Mouse (Mus musculus) limb, embryonic 11.5 days (tissue): Measurements from ENCODE around the gene Ube2cbp. TPM values are rescaled to one million over a fixed set of nuclear protein-coding genes. Genes with fewer than 3 reads are reported as not detected.

Source experiments
- ATAC-seq: fragments of 200-750 bp; cut with Nextera tagmentation; 2 replicates; pipeline ENCODE4 v1.8.0; 2017; ENCODE audit warnings: low read depth; ENCODE audit not compliant: insufficient number of reproducible peaks, low FRiP score, low TSS enrichment
- DNase-seq: peaks from one replicate; pipeline ENCODE4 v3.0.0-alpha.2; 2015; ENCODE audit warnings: low spot score
- H3K27ac ChIP-seq: fragments of 300-500 bp; sonication (generic); replicated peaks from 2 replicates; pipeline ENCODE4 v1.5.1; 2014; ENCODE audit warnings: low read depth, mild to moderate bottlenecking, low read length
- H3K27me3 ChIP-seq: fragments of 300-500 bp; sonication (generic); 2 replicates; pipeline ENCODE4 v1.6.1; 2014; ENCODE audit warnings: mild to moderate bottlenecking, low read length, mixed read lengths; ENCODE audit not compliant: control insufficient read depth, insufficient read depth
- H3K36me3 ChIP-seq: fragments of 300-500 bp; sonication (generic); 2 replicates; pipeline ENCODE4 v1.6.1; 2014; ENCODE audit warnings: mild to moderate bottlenecking, low read length, moderate library complexity, mixed read lengths; ENCODE audit not compliant: control insufficient read depth, insufficient read depth
- H3K4me1 ChIP-seq: fragments of 300-500 bp; sonication (generic); 2 replicates; pipeline ENCODE4 v1.6.1; 2014; ENCODE audit warnings: low read length, mixed read lengths; ENCODE audit not compliant: control insufficient read depth, insufficient read depth
- H3K4me2 ChIP-seq: fragments of 300-500 bp; sonication (generic); 2 replicates; pipeline ENCODE4 v1.6.1; 2014; ENCODE audit warnings: low read depth, mild to moderate bottlenecking, moderate library complexity; ENCODE audit not compliant: severe bottlenecking
- H3K4me3 ChIP-seq: fragments of 300-500 bp; sonication (generic); 2 replicates; pipeline ENCODE4 v1.5.1; 2014; ENCODE audit warnings: low read depth, low read length
- H3K9ac ChIP-seq: fragments of 300-500 bp; sonication (generic); 2 replicates; pipeline ENCODE4 v1.6.1; 2014; ENCODE audit warnings: mild to moderate bottlenecking, low read length
- H3K9me3 ChIP-seq: fragments of 300-500 bp; sonication (generic); 2 replicates; pipeline ENCODE4 v1.6.1; 2016; ENCODE audit warnings: low read length; ENCODE audit not compliant: control insufficient read depth
- WGBS: fragments of 180-500 bp; shearing (Covaris S2); extraction: QIAGEN DNeasy Blood & Tissue Kit; methylation state at CpG from one replicate; pipeline ENCODE4 v1.1.7; 2014; 5-methylcytosine and 5-hydroxymethylcytosine counted together
- polyA plus RNA-seq: library from polyadenylated mRNA; unstranded; fragments of >200 nt; fragmentation: Nextera tagmentation; extraction: Ambion mirVana; gene quantifications from 2 replicates; pipeline ENCODE4 v1.2.1, GENCODE M21; 2014

Gene Ube2cbp
- polyA plus RNA-seq, 1 experiment from 2014 or later, result 8.0 TPM

DNA sequence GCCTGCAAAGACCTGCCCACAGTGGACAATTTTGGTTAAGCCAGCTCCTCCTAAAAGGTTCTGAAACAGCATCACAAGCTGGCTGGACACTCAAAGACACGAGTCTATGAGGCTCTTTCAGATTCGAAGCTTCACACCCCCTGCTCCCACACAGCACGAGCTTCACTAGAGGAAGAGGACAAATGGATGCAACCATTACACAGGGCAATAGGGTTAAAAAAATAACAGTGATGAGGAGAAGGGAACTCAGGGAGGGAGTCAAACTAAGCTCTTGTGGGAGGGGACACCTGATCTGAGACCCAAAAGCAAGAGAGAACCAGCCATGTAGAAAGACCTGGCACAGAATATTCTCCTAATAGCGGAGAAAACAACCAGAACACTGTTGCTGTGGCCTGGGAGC is 95.5 kb downstream of the Ube2cbp start:
- Histone ChIP-seq H3K27me3 (no peaks in the 10 kb centered on the region), H3K9me3 (no peaks in the 10 kb centered on the region), H3K4me1 (no peaks in the 10 kb centered on the region), H3K4me2 (no peak overlapping the region), H3K9ac (no peak overlapping the region), H3K4me3 (no peak overlapping the region), H3K36me3 (no peaks in the 10 kb centered on the region), H3K27ac (no peak overlapping the region)
- no peak for ATAC-seq
- no peak for DNase-seq
- WGBS, result 81% methylated on average over 4 of the region's 4 CpGs

DNA sequence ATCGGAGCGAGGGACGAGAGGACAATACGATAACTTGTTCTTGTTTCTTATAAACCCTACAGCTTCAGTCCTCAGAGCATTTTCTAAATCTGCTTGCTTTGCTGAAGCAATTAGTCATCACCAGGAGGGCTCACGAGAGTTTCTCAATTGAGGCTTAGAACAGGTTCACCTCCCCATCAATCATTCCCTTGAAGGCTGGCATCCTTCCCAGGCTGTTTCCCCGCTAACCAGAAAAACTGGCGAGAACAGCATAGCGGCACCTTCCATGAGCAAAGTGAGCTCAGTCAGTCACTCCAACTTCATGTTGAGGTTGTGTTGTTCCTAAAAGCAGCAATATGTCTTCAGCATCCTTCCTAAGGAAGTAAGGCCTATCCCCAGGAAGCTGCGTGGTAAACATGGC is 104.2 kb downstream of the Ube2cbp start:
- Histone ChIP-seq H3K9ac (no peak overlapping the region), H3K4me2 (no peak overlapping the region), H3K4me1 (no peaks in the 10 kb centered on the region), H3K4me3 (no peak overlapping the region), H3K27ac (no peak overlapping the region), H3K27me3 (no peaks in the 10 kb centered on the region), H3K36me3 (no peaks in the 10 kb centered on the region), H3K9me3 (no peaks in the 10 kb centered on the region)
- 77% methylated on average over 9 of the region's 9 CpGs for WGBS
- DNase-seq (no peak), ATAC-seq (no peak)

DNA sequence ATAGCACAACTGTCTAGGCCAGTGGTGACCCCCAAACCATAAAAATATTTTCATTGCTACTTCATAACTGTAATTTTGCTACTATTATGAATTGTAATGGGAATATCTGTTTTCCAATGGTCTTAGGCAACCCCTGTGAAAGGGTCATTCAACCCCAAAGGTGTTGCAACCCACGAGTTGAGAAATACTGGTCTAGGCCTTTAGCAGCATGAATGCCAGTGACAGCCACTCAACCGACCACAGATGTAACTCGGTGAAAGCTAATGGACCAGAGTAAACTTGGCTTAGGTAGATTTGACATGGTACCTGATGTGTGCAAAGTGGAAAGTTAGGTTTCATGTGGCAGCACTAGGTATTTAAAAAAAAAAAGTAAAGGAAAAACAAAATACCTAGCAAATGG is 108.9 kb downstream of the Ube2cbp start:
- H3K4me3 ChIP-seq, result no peak overlapping the region

DNA sequence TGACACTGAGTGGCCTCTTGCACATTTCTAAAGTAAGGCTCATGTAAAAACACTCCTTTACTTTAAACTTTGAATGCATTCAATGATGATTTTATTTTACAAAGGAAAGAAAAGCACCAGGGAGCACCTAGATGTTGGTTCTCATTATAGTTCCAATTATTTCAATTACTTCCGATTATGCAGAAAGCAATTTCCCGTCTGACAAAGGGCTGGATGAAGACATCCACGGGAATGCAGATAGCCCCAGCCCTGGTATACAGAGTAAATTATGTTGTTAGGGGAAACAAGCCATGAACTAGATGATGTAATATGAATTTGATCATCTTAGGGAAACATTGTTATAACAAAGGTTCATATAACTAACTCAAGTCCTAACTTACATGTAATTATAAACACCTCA is 113.3 kb downstream of the Ube2cbp start:
- DNase-seq (no peak), ATAC-seq (no peak)
- Histone ChIP-seq H3K27ac (no peak overlapping the region), H3K27me3 (no peaks in the 10 kb centered on the region), H3K4me3 (no peak overlapping the region), H3K4me2 (no peak overlapping the region), H3K36me3 (no peaks in the 10 kb centered on the region), H3K9me3 (no peaks in the 10 kb centered on the region), H3K9ac (no peak overlapping the region), H3K4me1 (no peaks in the 10 kb centered on the region)
- WGBS, result 83% methylated on average over 3 of the region's 3 CpGs

More for the DNA sequence above, 108.9 kb downstream of the Ube2cbp start:
- Histone ChIP-seq H3K27me3 (no peaks in the 10 kb centered on the region), H3K4me1 (no peaks in the 10 kb centered on the region), H3K36me3 (no peaks in the 10 kb centered on the region), H3K27ac (no peak overlapping the region), H3K4me2 (no peak overlapping the region), H3K9ac (no peak overlapping the region), H3K9me3 (no peaks in the 10 kb centered on the region)
- DNase-seq, result no peak
- ATAC-seq, result no peak
- 84% methylated on average over 3 of the region's 3 CpGs for WGBS

DNA sequence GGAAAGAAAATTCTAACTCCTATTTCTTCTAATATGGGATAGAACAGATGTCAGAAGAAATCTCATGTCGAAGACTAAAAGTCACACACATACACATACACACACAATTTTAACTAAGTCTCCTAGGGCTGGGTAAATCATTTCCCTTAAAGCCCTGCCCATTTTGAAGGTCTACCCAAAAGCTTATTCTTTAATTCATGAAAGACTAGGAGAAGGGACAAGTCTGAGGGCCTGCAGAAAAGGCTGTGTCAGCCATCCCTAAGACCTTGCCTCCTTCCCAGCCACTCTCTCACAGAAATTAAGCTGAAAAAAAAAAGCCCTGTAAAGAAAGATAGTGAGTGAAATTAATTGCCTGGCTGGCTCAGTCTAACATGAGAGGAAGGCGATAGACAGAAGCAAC is 128.0 kb downstream of the Ube2cbp start:
- no peak overlapping the region for H3K27ac ChIP-seq
- DNase-seq, result no peak
- WGBS, result 79% methylated on average over 2 of the region's 2 CpGs

DNA sequence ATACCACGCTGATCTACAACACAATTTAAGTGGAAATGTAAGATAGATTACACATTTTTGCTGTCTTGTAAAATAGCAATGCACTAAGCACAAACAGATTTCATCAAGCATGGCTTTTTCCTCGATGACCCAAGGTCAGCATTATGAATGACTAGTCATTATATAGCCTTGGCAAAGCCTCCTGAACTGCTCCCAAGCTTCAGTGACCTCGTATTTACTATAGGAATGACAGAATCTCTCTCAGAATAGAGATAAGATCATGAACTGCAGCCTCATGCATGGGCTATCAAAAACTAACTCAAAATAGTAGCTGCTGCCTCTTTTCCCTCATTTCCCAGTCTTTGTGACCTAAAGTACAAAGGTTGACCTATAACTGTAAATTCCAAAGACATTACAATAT is 128.4 kb downstream of the Ube2cbp start:
- 76% methylated on average over 3 of the region's 3 CpGs for WGBS
- no peak overlapping the region for H3K9ac ChIP-seq
- no peak overlapping the region for H3K4me3 ChIP-seq
- no peaks in the 10 kb centered on the region for H3K9me3 ChIP-seq
- no peaks in the 10 kb centered on the region for H3K36me3 ChIP-seq
- no peak overlapping the region for H3K4me2 ChIP-seq
- no peak overlapping the region for H3K27ac ChIP-seq
- no peak for ATAC-seq
- H3K27me3 ChIP-seq, result no peaks in the 10 kb centered on the region
- DNase-seq, result no peak
- no peaks in the 10 kb centered on the region for H3K4me1 ChIP-seq

More for the DNA sequence above, 128.0 kb downstream of the Ube2cbp start:
- no peak overlapping the region for H3K9ac ChIP-seq
- H3K27me3 ChIP-seq, result no peaks in the 10 kb centered on the region
- no peaks in the 10 kb centered on the region for H3K9me3 ChIP-seq
- H3K4me1 ChIP-seq, result no peaks in the 10 kb centered on the region
- H3K4me3 ChIP-seq, result no peak overlapping the region
- H3K36me3 ChIP-seq, result no peaks in the 10 kb centered on the region
- no peak overlapping the region for H3K4me2 ChIP-seq
- no peak for ATAC-seq

DNA sequence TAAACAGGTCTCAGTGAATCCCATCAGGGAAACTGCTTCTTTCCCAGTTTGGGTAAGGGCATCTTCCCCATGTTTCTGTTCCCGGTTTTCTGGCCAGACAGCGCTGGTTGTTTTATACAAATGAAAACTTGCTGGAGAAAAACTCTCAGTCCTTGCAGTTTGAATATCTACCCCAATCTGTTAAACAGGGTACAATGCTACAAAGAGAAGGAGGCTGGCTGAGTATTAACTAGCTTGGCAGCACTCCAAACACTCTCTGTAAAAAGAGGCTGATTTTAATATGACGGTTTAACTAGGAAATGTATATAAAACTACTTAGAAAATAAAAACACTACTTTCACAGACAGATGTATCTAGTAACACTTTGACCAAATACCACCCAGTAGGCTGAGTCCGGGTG is 129.2 kb downstream of the Ube2cbp start:
- H3K4me2 ChIP-seq, result no peak overlapping the region
- no peaks in the 10 kb centered on the region for H3K9me3 ChIP-seq
- no peaks in the 10 kb centered on the region for H3K36me3 ChIP-seq
- no peak overlapping the region for H3K9ac ChIP-seq
- H3K27me3 ChIP-seq, result no peaks in the 10 kb centered on the region
- no peak overlapping the region for H3K4me3 ChIP-seq
- DNase-seq (no peak), ATAC-seq (no peak)
- WGBS, result 78% methylated on average over 4 of the region's 4 CpGs
- H3K27ac ChIP-seq, result 0 out of 2 replicates have a peak overlapping the region, but pooled peaks have one; percentile 21
- no peaks in the 10 kb centered on the region for H3K4me1 ChIP-seq

DNA sequence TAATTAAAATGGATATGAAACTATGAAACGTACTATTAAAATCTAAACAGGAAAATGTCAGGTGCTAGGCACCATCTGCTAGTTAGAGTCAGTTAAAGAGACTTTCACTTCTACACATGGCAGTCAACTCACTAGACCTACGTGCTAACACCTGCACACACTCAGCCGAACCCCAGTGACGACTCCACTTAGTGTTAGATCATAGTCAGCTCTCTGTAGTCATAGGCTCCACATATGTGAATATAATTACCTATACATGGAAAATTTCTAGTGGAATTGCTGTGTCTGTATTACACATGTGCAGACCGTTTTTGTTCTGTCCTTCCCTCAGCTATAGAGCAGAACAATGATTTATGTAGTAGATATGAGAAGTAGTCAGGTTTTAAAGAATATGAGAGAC is 130.4 kb downstream of the Ube2cbp start:
- H3K36me3 ChIP-seq, result no peaks in the 10 kb centered on the region
- no peak overlapping the region for H3K4me2 ChIP-seq
- 83% methylated on average over 5 of the region's 5 CpGs for WGBS
- H3K9ac ChIP-seq, result no peak overlapping the region
- H3K27ac ChIP-seq, result no peak overlapping the region
- no peak for ATAC-seq
- H3K27me3 ChIP-seq, result no peaks in the 10 kb centered on the region
- DNase-seq, result no peak
- no peaks in the 10 kb centered on the region for H3K4me1 ChIP-seq
- H3K9me3 ChIP-seq, result no peaks in the 10 kb centered on the region
- H3K4me3 ChIP-seq, result no peak overlapping the region

DNA sequence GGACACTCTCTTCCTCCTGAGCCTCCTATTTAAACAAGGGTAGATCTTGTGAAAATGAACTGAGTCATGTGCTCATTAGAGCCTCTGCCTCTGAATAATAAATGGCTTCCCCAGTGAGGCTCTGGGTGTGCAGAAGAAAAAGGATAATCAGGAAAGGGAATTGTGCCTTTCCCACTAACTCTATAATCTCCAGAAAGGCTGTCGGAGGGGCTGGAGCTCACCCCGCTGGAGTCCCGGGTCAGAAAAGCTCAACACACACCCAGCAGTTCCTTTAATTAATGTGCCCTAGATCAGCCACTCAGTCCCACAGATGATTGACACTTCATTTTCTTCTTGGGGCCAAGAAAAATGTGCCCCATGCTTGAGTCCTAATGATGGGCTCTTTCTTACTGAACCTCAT is 134.2 kb downstream of the Ube2cbp start:
- DNase-seq (no peak), ATAC-seq (no peak)
- Histone ChIP-seq H3K4me3 (no peak overlapping the region), H3K9ac (no peak overlapping the region), H3K9me3 (no peaks in the 10 kb centered on the region), H3K27ac (no peak overlapping the region), H3K27me3 (no peaks in the 10 kb centered on the region), H3K4me1 (no peaks in the 10 kb centered on the region; the same call in 1 of the 2 replicates), H3K4me2 (no peak overlapping the region), H3K36me3 (no peaks in the 10 kb centered on the region)
- 88% methylated on average over 3 of the region's 3 CpGs for WGBS
